Mouse (Mus musculus): ENCODE results near the gene Gm20388.

Gm20388 gene

DNA sequence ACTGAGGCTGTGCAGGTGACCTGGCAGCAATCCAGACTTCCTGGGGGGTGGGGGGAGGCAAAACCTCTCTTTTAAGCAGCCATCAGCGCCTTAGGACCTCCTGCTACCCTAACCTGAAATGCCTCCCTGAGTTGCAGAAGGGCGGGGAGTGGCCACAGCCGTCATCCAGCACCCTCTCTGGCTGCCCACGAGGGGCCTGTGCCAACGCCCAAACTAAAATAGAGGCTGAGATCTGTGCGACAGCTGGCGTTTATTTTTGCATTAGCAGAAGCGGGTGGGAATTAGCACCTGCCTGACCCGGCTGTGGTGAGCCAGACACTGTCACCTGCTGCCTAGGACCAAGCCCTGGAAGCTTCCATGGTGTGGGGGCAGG is 2726.1 kb downstream of the Gm20388 start:
- intact Hi-C loops (cut with DNase I): no loop called here

- intact Hi-C loops (cut with DNase I): no loop called here
Measured at GRCm38 (mm10) chr8:122637230-122637629, 2726.6 kb downstream of the Gm20388 start.

- intact Hi-C loops (cut with DNase I): no loop called here
Measured at GRCm38 (mm10) chr8:122638601-122639000, 2728.0 kb downstream of the Gm20388 start.

- intact Hi-C loops (cut with DNase I): no loop called here
Measured at GRCm38 (mm10) chr8:122639521-122640248, 2729.0 kb downstream of the Gm20388 start.

GRCm38 (mm10) chr8:122640825-122641224 is 2730.2 kb downstream of the Gm20388 start:
- intact Hi-C loops (cut with DNase I): no loop called here

GRCm38 (mm10) chr8:122641406-122641805 is 2730.8 kb downstream of the Gm20388 start:
- intact Hi-C loops (cut with DNase I): no loop called here

DNA sequence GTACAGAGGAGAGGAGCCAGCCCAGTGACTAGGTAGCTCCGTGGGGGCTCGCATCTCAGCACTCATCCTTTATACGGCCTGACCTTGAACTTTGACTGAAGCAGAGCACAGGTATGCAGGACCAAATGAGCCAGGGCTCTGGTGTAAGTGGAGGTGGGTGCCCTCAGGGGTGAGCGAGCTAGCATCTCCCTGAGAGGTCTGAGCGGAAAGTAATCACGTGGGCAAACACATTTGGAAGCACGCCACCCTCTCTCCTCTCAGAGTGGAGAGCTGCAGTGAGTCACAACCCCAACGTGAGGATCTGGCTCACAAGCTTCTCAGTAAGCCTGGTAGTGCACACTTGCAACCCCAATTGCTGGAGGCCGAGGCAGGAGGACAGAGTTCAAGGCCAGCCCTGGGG is 2731.4 kb downstream of the Gm20388 start:
- intact Hi-C loops (cut with DNase I): no loop called here

DNA sequence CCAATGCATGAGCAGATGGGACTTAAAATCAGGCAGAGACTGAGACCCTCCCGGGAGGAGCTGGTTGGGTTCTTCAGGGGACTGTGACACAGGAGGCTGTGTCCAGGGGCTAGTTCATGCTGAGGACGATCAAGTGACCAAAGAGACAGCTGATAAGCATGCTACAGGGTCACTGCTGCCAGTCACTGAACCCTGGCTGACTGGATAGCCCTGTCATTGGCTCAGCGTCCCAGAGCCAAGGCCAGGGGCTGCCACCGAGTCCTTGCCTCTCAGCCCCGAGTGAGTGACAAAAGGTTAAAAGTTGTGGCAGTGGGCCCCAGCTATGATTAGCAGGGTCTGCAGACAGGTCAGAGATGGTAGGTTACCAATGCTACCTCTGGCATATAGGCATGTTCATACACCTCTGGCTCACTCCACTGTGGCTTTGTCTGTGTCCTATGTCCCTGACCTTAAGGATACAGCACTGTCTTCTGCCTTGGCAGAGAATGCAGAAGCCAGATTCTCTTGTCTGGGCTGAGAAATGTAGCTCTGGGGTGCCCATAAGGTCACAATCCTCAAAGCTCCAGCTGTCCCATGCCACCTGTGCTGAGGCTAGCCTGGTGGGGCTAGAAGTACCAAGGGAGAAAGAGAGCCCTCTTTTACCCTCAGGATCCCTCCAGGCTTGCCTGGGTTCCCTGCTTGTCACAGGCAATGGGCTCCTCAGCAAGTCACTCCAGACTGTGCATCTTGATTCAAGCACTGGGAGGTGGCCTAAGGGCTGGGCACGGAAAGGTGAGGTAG is 2733.7 kb downstream of the Gm20388 start:
- intact Hi-C loops (cut with DNase I): no loop called here

DNA sequence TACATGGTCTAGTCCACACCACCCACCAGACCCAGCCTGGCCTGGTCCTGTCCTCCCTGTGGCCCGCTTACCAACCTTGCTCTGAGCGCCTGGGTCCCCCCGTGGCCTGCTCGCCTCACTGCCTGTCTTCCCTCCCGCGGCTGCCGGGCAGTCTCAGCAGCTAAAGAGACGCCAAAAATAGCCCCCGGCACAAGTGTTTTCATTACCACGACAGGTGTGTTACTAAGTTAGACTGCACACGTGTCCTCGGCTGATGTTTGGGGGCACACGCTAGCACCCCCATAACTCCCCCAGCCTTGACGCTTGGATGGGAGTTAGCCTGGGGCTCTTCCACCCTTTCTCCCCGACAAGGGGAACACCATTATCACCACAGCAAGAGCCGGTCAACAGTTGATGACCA is 2735.7 kb downstream of the Gm20388 start:
- intact Hi-C loops (cut with DNase I): no loop called here

- intact Hi-C loops (cut with DNase I): no loop called here
Measured at GRCm38 (mm10) chr8:122648192-122648970, 2737.7 kb downstream of the Gm20388 start.

- intact Hi-C loops (cut with DNase I): no loop called here
Measured at GRCm38 (mm10) chr8:122651326-122651921, 2740.8 kb downstream of the Gm20388 start.

DNA sequence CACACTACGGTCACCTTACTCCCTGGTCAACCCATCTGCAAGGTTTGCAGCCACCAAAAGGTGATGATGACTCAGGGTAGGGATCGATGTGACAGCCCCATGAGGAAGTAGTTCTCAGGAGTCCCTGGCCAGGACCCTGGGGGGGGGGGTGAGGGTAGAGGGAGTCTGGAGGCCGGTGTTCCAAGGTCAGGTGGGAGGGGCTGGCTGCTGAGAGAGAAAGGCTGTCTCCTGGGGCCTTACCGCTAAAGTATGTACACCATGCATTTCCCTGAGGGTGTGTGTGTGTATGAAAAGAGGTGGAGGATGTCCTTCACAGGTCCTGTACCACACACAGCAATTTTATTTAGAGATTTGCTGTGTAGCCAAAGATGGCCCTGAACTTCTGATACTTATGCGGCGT is 2742.0 kb downstream of the Gm20388 start:
- intact Hi-C loops (cut with DNase I): no loop called here

GRCm38 (mm10) chr8:122654768-122655167 is 2744.1 kb downstream of the Gm20388 start:
- intact Hi-C loops (cut with DNase I): no loop called here

- intact Hi-C loops (cut with DNase I): no loop called here
Measured at GRCm38 (mm10) chr8:122656056-122656999, 2745.7 kb downstream of the Gm20388 start.

- intact Hi-C loops (cut with DNase I): no loop called here
Measured at GRCm38 (mm10) chr8:122658149-122658806, 2747.6 kb downstream of the Gm20388 start.

DNA sequence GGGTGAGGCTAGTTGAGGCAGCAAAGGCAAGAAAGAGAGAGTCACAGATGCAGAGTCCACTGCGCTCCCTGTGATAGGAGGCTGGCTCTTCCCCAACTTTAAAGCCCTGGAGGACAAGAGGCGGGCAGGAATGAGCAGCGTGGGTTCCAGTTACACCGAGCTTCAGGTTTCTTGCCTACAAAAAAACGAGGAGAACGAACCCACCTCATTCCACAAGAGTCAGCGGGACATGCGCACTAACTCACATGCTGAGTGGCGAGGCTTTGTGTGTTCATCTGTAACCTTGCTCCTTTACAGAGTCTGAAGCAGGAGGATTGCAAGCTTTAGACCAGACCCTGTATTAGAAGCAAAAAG is 2748.1 kb downstream of the Gm20388 start:
- intact Hi-C loops (cut with DNase I): no loop called here

GRCm38 (mm10) chr8:122660022-122660421 is 2749.4 kb downstream of the Gm20388 start:
- intact Hi-C loops (cut with DNase I): no loop called here

DNA sequence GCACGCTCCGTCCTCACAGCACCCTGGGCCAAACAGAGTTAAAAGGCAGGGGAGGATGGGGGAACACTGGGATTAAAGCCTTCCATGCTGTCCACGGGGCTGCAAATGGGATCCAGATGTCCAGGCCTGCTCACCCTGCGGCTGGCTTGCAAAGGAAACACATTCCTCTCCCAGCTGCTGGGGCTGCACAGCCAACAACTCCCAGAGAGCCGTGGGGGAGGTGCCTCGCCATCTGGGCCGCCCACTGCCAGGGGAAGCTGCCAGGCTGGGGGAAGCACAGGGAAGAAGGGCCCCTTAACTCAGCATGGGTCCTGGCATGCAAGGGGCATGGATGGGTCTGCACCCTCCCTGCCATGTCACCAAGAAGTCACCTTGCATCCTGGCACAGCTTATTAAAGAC is 2750.5 kb downstream of the Gm20388 start:
- intact Hi-C loops (cut with DNase I): no loop called here

DNA sequence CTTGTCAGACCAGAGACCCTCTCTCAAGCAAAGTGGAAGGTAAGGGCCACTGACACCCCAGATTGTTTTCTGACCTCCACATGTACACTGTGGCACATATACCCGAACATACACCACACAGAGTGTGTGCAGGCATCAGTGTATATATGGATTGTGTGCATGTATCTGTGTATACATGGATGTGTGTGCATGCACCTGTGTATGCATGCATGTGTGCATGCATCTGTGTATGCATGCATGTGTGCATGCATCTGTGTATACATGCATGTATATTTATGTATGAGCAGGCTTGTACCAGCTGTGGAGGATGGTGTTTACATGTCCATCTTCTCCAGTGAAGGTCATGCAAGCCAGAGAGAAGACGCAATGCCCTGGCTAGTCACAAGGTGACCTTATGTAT is 2751.3 kb downstream of the Gm20388 start:
- intact Hi-C loops (cut with DNase I): no loop called here

- intact Hi-C loops (cut with DNase I): no loop called here
Measured at GRCm38 (mm10) chr8:122663106-122663505, 2752.5 kb downstream of the Gm20388 start.

All from adrenal gland (tissue).